Mouse (Mus musculus) neutrophil, adult 65 days (primary cell): ENCODE data around the gene Hopx. TPM values are rescaled to one million over a fixed set of nuclear protein-coding genes. Genes with fewer than 3 reads are reported as not detected.

Experiments used
- total RNA-seq: library from RNA; stranded (reverse); gene quantifications from 2 replicates; pipeline ENCODE4 v1.2.4, GENCODE M21; 2023

The Hopx gene
- 22.8 and 33.8 TPM in 2 replicates for total RNA-seq

DNA sequence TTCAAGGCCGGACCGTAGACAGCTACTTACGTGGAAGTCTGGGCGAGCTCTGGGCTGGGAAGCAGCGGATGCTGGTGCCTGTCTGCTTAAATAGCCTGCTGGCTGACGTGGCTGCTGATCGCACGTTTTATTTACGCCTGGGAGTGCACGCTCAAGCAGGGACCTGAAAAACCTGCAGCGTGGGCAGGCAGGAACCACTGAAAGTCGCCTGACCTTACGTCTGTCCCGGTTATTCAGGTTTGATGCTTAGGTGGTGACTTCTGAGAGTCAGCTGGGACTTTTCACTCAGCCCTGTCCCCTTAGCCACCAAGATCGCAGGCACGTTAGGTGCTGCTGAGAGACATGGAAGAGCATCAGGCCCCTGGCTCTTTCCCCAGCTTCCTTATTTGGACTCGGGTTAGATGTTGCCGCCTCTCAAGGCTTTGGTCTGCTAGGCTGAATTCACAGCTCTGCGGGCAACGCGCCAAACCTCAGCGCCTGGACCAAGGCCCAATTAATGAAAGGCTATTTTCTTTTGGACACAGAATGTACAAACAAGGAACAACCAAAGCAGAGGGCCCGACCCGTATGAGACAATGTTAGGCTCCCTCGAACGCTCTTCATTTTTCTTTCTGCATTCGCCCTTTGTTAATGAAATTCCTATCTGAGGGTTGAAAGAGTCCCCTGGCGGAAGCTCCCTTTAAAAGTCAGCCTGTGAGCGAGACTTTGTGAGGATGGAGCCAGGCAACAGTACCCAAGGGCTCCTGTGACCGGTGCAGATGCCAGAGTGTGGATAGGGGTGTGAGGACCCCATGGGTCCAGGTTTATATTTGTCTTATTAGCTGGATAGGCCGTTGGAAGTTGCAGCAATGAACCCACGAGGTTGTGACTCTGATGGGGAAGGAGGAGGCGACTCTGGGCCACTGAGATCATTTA, at the start of gene Hopx:
Gene Hopx, minus strand, starts transcription at position 305 of the 915 bp plus-strand sequence.

Other genes starting within 250 kb of the Hopx start
- 3.8 and 5.7 TPM in 2 replicates for gene Aasdh, start 209.6 kb downstream of the Hopx start, total RNA-seq
- gene Paics, start 163.8 kb downstream of the Hopx start, total RNA-seq = 53.6 and 62.7 TPM in 2 replicates
- 4.7 and 5.7 TPM in 2 replicates for gene Ppat, start 163.5 kb downstream of the Hopx start, total RNA-seq
- 101 and 114 TPM in 2 replicates for gene Srp72, start 140.4 kb downstream of the Hopx start, total RNA-seq
- 0.84 TPM in 1 of 2 replicates, not detected in the other for gene Arl9, start 111.1 kb downstream of the Hopx start, total RNA-seq
- gene Thegl, start 99.1 kb downstream of the Hopx start, total RNA-seq = not detected in 2 replicates
- gene Spink2, start 96.3 kb upstream of the Hopx start, total RNA-seq = 2.8 and 3.8 TPM in 2 replicates
- 26.8 and 34.0 TPM in 2 replicates for gene Rest, start 150.4 kb upstream of the Hopx start, total RNA-seq
- gene Noa1, start 195.0 kb upstream of the Hopx start, total RNA-seq = 7.3 and 10.9 TPM in 2 replicates
- 23.0 and 25.0 TPM in 2 replicates for gene Polr2b, start 195.0 kb upstream of the Hopx start, total RNA-seq